Mouse (Mus musculus) liver, embryonic 14.5 days (tissue): Measurements from ENCODE around the gene Wbp1l. TPM values are rescaled to one million over a fixed set of nuclear protein-coding genes. Genes with fewer than 3 reads are reported as not detected.

Experiments used
- ATAC-seq: fragments of 200-750 bp; cut with Nextera tagmentation; 2 replicates; pipeline ENCODE4 v1.8.0; 2017; ENCODE audit warnings: moderate number of reproducible peaks, mild to moderate bottlenecking, moderate library complexity; ENCODE audit not compliant: insufficient read depth
- DNase-seq, 3 experiments: peaks; one replicate each; pipeline ENCODE4 v3.0.0-alpha.2; 2012 to 2013; ENCODE audit warnings: low read depth in 3 of 3, low spot score in 3 of 3
- H3K27ac ChIP-seq: fragments of 300-500 bp; sonication (generic); 2 replicates; pipeline ENCODE4 v1.5.1; 2014; ENCODE audit warnings: moderate library complexity, mild to moderate bottlenecking, control low read depth, inconsistent platforms
- H3K27me3 ChIP-seq: fragments of 300-500 bp; sonication (generic); 2 replicates; pipeline ENCODE4 v1.6.1; 2014; ENCODE audit warnings: mild to moderate bottlenecking, low read length, moderate library complexity; ENCODE audit not compliant: control insufficient read depth, insufficient read depth
- H3K36me3 ChIP-seq: fragments of 300-500 bp; sonication (generic); replicated peaks from 2 replicates; pipeline ENCODE4 v1.6.1; 2014; ENCODE audit warnings: low read depth; ENCODE audit not compliant: control insufficient read depth, insufficient read depth
- H3K4me1 ChIP-seq, 2 experiments: fragments of 200-500 bp in 1 of 2; fragments of 300-500 bp in 1 of 2; sonication (generic) in 1 of 2; replicated peaks; 2 replicates each; pipeline ENCODE4 v1.6.1; 2012 to 2014; ENCODE audit warnings: antibody characterized with exemption in 1 of 2, inconsistent platforms in 1 of 2, low read length in 1 of 2; ENCODE audit not compliant: control insufficient read depth in 2 of 2, insufficient read depth in 2 of 2
- H3K4me2 ChIP-seq: fragments of 300-500 bp; sonication (generic); 2 replicates; pipeline ENCODE4 v1.6.1; 2014; ENCODE audit warnings: low read depth, mild to moderate bottlenecking, control low read depth, moderate library complexity
- H3K4me3 ChIP-seq, 2 experiments: fragments of 200-500 bp in 1 of 2; fragments of 300-500 bp in 1 of 2; sonication (generic) in 1 of 2; 2 replicates each; pipeline ENCODE4 v1.5.1; 2012 to 2014; ENCODE audit warnings: low read depth in 2 of 2, low read length in 2 of 2, mild to moderate bottlenecking in 2 of 2, control low read depth in 1 of 2, inconsistent platforms in 1 of 2, moderate library complexity in 1 of 2; ENCODE audit not compliant: insufficient read depth in 1 of 2
- H3K9ac ChIP-seq: fragments of 300-500 bp; sonication (generic); replicated peaks from 2 replicates; pipeline ENCODE4 v1.6.1; 2014; ENCODE audit warnings: mild to moderate bottlenecking, control low read depth, moderate library complexity
- H3K9me3 ChIP-seq: fragments of 300-500 bp; sonication (generic); 2 replicates; pipeline ENCODE4 v1.6.1; 2016; ENCODE audit warnings: low read length, mixed read lengths; ENCODE audit not compliant: control insufficient read depth
- CTCF ChIP-seq: IDR thresholded peaks from 2 replicates; pipeline ENCODE4 v1.5.1; 2016; ENCODE audit warnings: antibody characterized with exemption, low read depth, control low read depth
- EP300 ChIP-seq: IDR thresholded peaks from 2 replicates; pipeline ENCODE4 v1.6.1; 2016; ENCODE audit warnings: antibody characterized with exemption, low read depth
- WGBS: fragments of 180-500 bp; shearing (Covaris S2); extraction: QIAGEN DNeasy Blood & Tissue Kit; methylation state at CpG from one replicate; pipeline ENCODE4 v1.1.7; 2014; ENCODE audit not compliant: insufficient replicate concordance; 5-methylcytosine and 5-hydroxymethylcytosine counted together
- polyA plus RNA-seq, 2 experiments: library from polyadenylated mRNA; depleted of rRNA in 1 of 2; stranded (reverse) in 1 of 2; unstranded in 1 of 2; fragments of >200 nt; fragmentation: Nextera tagmentation in 1 of 2; extraction: Ambion mirVana in 1 of 2; gene quantifications; 2 replicates each; pipeline versions ENCODE4 v1.2.1 to v1.2.3; 2012 to 2014

Gene Wbp1l
- polyA plus RNA-seq, 2 experiments: 9.8 to 10.6 TPM

DNA sequence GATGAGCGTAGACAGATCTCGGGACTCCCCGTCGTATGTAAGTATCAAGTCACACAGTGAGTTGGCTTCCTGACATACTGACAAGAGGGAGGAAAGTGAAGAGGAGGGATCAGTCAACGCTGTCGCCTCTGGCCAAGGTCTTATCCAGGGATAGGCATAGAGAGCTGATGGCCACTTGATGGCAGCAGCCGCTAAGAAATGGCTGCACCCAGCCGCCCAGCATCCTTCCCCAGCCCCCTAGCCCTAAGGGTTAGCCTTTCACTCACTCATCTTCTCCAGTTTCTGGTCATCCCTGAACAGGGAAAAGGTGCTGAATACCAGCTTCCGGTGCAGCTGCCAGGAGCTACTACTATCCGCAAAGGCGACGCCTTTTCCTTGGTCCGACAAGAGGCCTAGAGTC lies 71.8 kb downstream of the Wbp1l start:
- Histone ChIP-seq H3K9ac (no peak overlapping the region), H3K4me2 (no peak overlapping the region), H3K27ac (no peak overlapping the region), H3K4me1 (peaks cover 0 to 19% of the 10 kb centered on the region in 2 experiments; a peak in 2 of 4 replicates), H3K9me3 (no peaks in the 10 kb centered on the region), H3K4me3 (no peak overlapping the region), H3K36me3 (no peaks in the 10 kb centered on the region), H3K27me3 (no peaks in the 10 kb centered on the region; the same call in 1 of the 2 replicates)
- TF ChIP-seq EP300 (no peak), CTCF (peak; percentile 83)
- 29% methylated on average over 13 of the region's 13 CpGs for WGBS
- no peak for ATAC-seq
- DNase-seq: no peak

GRCm38 (mm10) chr19:46672766-46673418 lies 74.0 kb downstream of the Wbp1l start, which contains the start of gene Cyp17a1:
TSS of gene Cyp17a1 (minus strand) at chr19:46673172.
- no peaks in the 10 kb centered on the region for H3K36me3 ChIP-seq
- H3K4me1 ChIP-seq: peaks cover 0 to 12% of the 10 kb centered on the region in 2 experiments; a peak in 2 of 4 replicates
- no peak within 1 kb of the TSS for H3K4me3 ChIP-seq
- H3K9me3 ChIP-seq: no peaks in the 10 kb centered on the region
- no peaks in the 10 kb centered on the region for H3K27me3 ChIP-seq
- no peak within 1 kb of the TSS for H3K27ac ChIP-seq
- no peak within 1 kb of the TSS for H3K4me2 ChIP-seq
- TF ChIP-seq EP300: no peak
- no peak for TF ChIP-seq CTCF
- 38% methylated on average over 5 of the region's 5 CpGs for WGBS
- H3K9ac ChIP-seq: no peak within 1 kb of the TSS
- ATAC-seq (no peak), DNase-seq (no peak)

- no peak overlapping the region for H3K27ac ChIP-seq
- ATAC-seq (no peak), DNase-seq (no peak)
- H3K27me3 ChIP-seq: no peaks in the 10 kb centered on the region
- H3K9me3 ChIP-seq: no peaks in the 10 kb centered on the region
- no peaks in the 10 kb centered on the region for H3K36me3 ChIP-seq
- peaks cover 0 to 9% of the 10 kb centered on the region in 2 experiments; a peak in 2 of 4 replicates for H3K4me1 ChIP-seq
- 72% methylated on average over 3 of the region's 3 CpGs for WGBS
- no peak overlapping the region for H3K9ac ChIP-seq
- H3K4me2 ChIP-seq: no peak overlapping the region
- TF ChIP-seq CTCF (no peak), EP300 (no peak)
- no peak overlapping the region for H3K4me3 ChIP-seq
Observed at GRCm38 (mm10) chr19:46675641-46676040, 76.8 kb downstream of the Wbp1l start.

DNA sequence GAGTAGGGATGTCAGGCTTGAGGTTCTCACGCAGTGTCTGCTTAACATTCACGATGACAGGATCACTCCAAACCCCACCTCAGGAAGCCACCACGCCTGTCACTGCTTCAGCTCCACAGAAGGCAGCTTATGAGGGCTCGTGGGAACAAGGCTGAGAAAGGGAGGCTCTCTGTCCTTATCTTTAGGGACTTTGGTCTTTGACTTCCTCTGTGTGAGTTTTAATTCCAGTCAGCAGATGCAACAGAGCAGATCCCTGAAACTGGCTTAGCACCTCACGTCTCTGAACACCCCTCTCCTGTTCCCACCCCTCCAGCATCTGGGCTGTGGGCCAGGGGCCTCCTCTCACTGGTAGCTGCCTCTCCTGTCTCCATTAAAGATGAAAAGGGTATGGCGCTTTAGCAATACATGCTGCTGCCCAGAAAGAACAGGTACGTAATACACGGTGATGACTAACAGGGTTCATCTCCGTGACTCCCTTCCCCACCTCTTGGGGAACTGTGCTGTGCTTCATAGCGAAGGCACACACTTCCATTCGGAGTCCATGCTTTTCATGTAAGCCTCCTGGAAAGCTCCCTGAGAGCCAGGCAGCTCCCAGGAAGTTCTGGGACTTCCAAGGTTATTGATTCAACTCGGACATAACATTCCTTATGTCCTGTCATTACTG lies 81.0 kb downstream of the Wbp1l start:
- Histone ChIP-seq H3K4me3 (no peak overlapping the region), H3K9ac (no peak overlapping the region), H3K27me3 (no peaks in the 10 kb centered on the region), H3K4me1 (peaks cover 0 to 7% of the 10 kb centered on the region in 2 experiments; a peak in 2 of 4 replicates), H3K4me2 (no peak overlapping the region), H3K9me3 (no peaks in the 10 kb centered on the region), H3K27ac (no peak overlapping the region), H3K36me3 (no peaks in the 10 kb centered on the region)
- no peak for ATAC-seq
- DNase-seq: no peak
- WGBS: 38% methylated on average over 12 of the region's 12 CpGs
- TF ChIP-seq EP300 (no peak), CTCF (no peak)
